Mouse (Mus musculus) embryonic fibroblast, embryonic 13.5 days (primary cell): Measurements from ENCODE around the gene Ddx28.

ENCODE experiments used
- CTCF ChIP-seq: IDR thresholded peaks from 2 replicates; pipeline ENCODE4 v1.5.1; 2011; ENCODE audit warnings: mild to moderate bottlenecking, control low read depth, low read length, moderate library complexity, borderline replicate concordance; ENCODE audit not compliant: insufficient read depth
- POLR2A ChIP-seq: IDR thresholded peaks from 2 replicates; pipeline ENCODE4 v1.6.1; 2011; ENCODE audit warnings: low read depth, mild to moderate bottlenecking, control low read depth, low read length, moderate library complexity

GRCm38 (mm10) chr8:106038721-106039120 is 27.0 kb upstream of the Ddx28 start:
- TF ChIP-seq POLR2A (no peak), CTCF (no peak)
